Mouse (Mus musculus): ENCODE measurements around the gene Olfr1394. TPM values are rescaled to one million over a fixed set of nuclear protein-coding genes. Genes with fewer than 3 reads are reported as not detected.

The Olfr1394 gene
- not detected in 2 replicates for polyA plus RNA-seq (2015; fragmentation: Nextera tagmentation; extraction: Ambion mirVana)

GRCm38 (mm10) chr11:49154077-49154476 lies at the start of gene Olfr1394:
Olfr1394 (plus strand) TSS chr11:49154377.
- WGBS: 86% methylated on average over 1 of the region's 1 CpGs
- no peak within 1 kb of the TSS for H3K4me3 ChIP-seq (ENCODE audit: low read depth, low read length)
- H3K9ac ChIP-seq (replicated peaks; ENCODE audit: low read depth): no peak within 1 kb of the TSS
- no peaks in the 10 kb centered on the region for H3K27me3 ChIP-seq (replicated peaks; ENCODE audit: insufficient read depth, low read length)
- H3K27ac ChIP-seq (ENCODE audit: low read length): no peak within 1 kb of the TSS
- no peak within 1 kb of the TSS for H3K4me2 ChIP-seq (replicated peaks; ENCODE audit: low read depth, low read length)
- no peak for DNase-seq (ENCODE audit: low spot score)
- no peaks in the 10 kb centered on the region for H3K9me3 ChIP-seq (ENCODE audit: low read length)
- no peak for ATAC-seq
- TF ChIP-seq EP300 (IDR thresholded peaks at IDR 0.05) (no peak), CTCF (IDR thresholded peaks at IDR 0.05) (no peak)
- H3K36me3 ChIP-seq (ENCODE audit: insufficient read depth, low read length): no peaks in the 10 kb centered on the region
- H3K4me1 ChIP-seq (ENCODE audit: insufficient read depth, low read depth, low read length): no peaks in the 10 kb centered on the region

GRCm38 (mm10) chr11:49105752-49106151 lies 48.4 kb upstream of the Olfr1394 start:
- H3K27ac ChIP-seq (ENCODE audit: low read length): no peak overlapping the region
- no peak overlapping the region for H3K9ac ChIP-seq (replicated peaks; ENCODE audit: low read depth)
- no peaks in the 10 kb centered on the region for H3K9me3 ChIP-seq (ENCODE audit: low read length)
- H3K27me3 ChIP-seq (replicated peaks; ENCODE audit: insufficient read depth, low read length): no peaks in the 10 kb centered on the region
- no peak overlapping the region for H3K4me3 ChIP-seq (ENCODE audit: low read depth, low read length)
- no peaks in the 10 kb centered on the region for H3K4me1 ChIP-seq (ENCODE audit: insufficient read depth, low read depth, low read length)
- no peaks in the 10 kb centered on the region for H3K36me3 ChIP-seq (ENCODE audit: insufficient read depth, low read length)
- WGBS: 64% methylated on average over 1 of the region's 1 CpGs
- ATAC-seq: peak; percentile 16; the same call in 1 of the 2 replicates
- H3K4me2 ChIP-seq (replicated peaks; ENCODE audit: low read depth, low read length): no peak overlapping the region
- DNase-seq (ENCODE audit: low spot score): no peak
- TF ChIP-seq EP300 (IDR thresholded peaks at IDR 0.05) (no peak), CTCF (IDR thresholded peaks at IDR 0.05) (no peak)

- no peak overlapping the region for H3K4me2 ChIP-seq (replicated peaks; ENCODE audit: low read depth, low read length)
- no peak overlapping the region for H3K9ac ChIP-seq (replicated peaks; ENCODE audit: low read depth)
- H3K27ac ChIP-seq (ENCODE audit: low read length): no peak overlapping the region
- no peaks in the 10 kb centered on the region for H3K9me3 ChIP-seq (ENCODE audit: low read length)
- WGBS: 59% methylated on average over 10 of the region's 10 CpGs
- no peaks in the 10 kb centered on the region for H3K4me1 ChIP-seq (ENCODE audit: insufficient read depth, low read depth, low read length)
- no peak for TF ChIP-seq CTCF (IDR thresholded peaks at IDR 0.05)
- TF ChIP-seq EP300 (IDR thresholded peaks at IDR 0.05): no peak
- no peaks in the 10 kb centered on the region for H3K27me3 ChIP-seq (replicated peaks; ENCODE audit: insufficient read depth, low read length)
- ATAC-seq (no peak), DNase-seq (ENCODE audit: low spot score) (no peak)
- no peak overlapping the region for H3K4me3 ChIP-seq (ENCODE audit: low read depth, low read length)
- H3K36me3 ChIP-seq (ENCODE audit: insufficient read depth, low read length): no peaks in the 10 kb centered on the region
Observed at GRCm38 (mm10) chr11:49107650-49108537, 46.3 kb upstream of the Olfr1394 start.

- Histone ChIP-seq H3K4me2 (replicated peaks; ENCODE audit: low read depth, low read length) (no peak overlapping the region), H3K4me3 (ENCODE audit: low read depth, low read length) (no peak overlapping the region), H3K36me3 (ENCODE audit: insufficient read depth, low read length) (no peaks in the 10 kb centered on the region), H3K9ac (replicated peaks; ENCODE audit: low read depth) (no peak overlapping the region), H3K27ac (ENCODE audit: low read length) (no peak overlapping the region), H3K9me3 (ENCODE audit: low read length) (no peaks in the 10 kb centered on the region), H3K27me3 (replicated peaks; ENCODE audit: insufficient read depth, low read length) (no peaks in the 10 kb centered on the region), H3K4me1 (ENCODE audit: insufficient read depth, low read depth, low read length) (no peaks in the 10 kb centered on the region)
- peak; percentile 75 for TF ChIP-seq CTCF (IDR thresholded peaks at IDR 0.05)
- TF ChIP-seq EP300 (IDR thresholded peaks at IDR 0.05): no peak
- DNase-seq (ENCODE audit: low spot score) (peak; percentile 56), ATAC-seq (no peak)
- 18% methylated on average over 1 of the region's 1 CpGs for WGBS
Observed at GRCm38 (mm10) chr11:49108833-49109232, 45.3 kb upstream of the Olfr1394 start.

GRCm38 (mm10) chr11:49111000-49111399 lies 43.2 kb upstream of the Olfr1394 start:
- Histone ChIP-seq H3K4me3 (ENCODE audit: low read depth, low read length) (no peak overlapping the region), H3K4me1 (ENCODE audit: insufficient read depth, low read depth, low read length) (no peaks in the 10 kb centered on the region), H3K36me3 (ENCODE audit: insufficient read depth, low read length) (no peaks in the 10 kb centered on the region), H3K9me3 (ENCODE audit: low read length) (no peaks in the 10 kb centered on the region), H3K4me2 (replicated peaks; ENCODE audit: low read depth, low read length) (no peak overlapping the region), H3K27ac (ENCODE audit: low read length) (no peak overlapping the region), H3K27me3 (replicated peaks; ENCODE audit: insufficient read depth, low read length) (no peaks in the 10 kb centered on the region), H3K9ac (replicated peaks; ENCODE audit: low read depth) (no peak overlapping the region)
- TF ChIP-seq CTCF (IDR thresholded peaks at IDR 0.05) (no peak), EP300 (IDR thresholded peaks at IDR 0.05) (no peak)
- no peak for DNase-seq (ENCODE audit: low spot score)
- ATAC-seq: no peak
- WGBS: 52% methylated on average over 1 of the region's 1 CpGs

- no peak for ATAC-seq
- WGBS: 63% methylated on average over 6 of the region's 6 CpGs
- TF ChIP-seq EP300 (IDR thresholded peaks at IDR 0.05) (no peak), CTCF (IDR thresholded peaks at IDR 0.05) (no peak)
Observed at GRCm38 (mm10) chr11:49112624-49113219, 41.5 kb upstream of the Olfr1394 start.

More at GRCm38 (mm10) chr11:49112624-49113219, 41.5 kb upstream of the Olfr1394 start:
- H3K27me3 ChIP-seq (replicated peaks; ENCODE audit: insufficient read depth, low read length): no peaks in the 10 kb centered on the region
- H3K27ac ChIP-seq (ENCODE audit: low read length): no peak overlapping the region
- no peaks in the 10 kb centered on the region for H3K9me3 ChIP-seq (ENCODE audit: low read length)
- H3K4me1 ChIP-seq (ENCODE audit: insufficient read depth, low read depth, low read length): no peaks in the 10 kb centered on the region
- H3K4me2 ChIP-seq (replicated peaks; ENCODE audit: low read depth, low read length): no peak overlapping the region
- DNase-seq (ENCODE audit: low spot score): no peak
- H3K9ac ChIP-seq (replicated peaks; ENCODE audit: low read depth): no peak overlapping the region
- no peak overlapping the region for H3K4me3 ChIP-seq (ENCODE audit: low read depth, low read length)
- H3K36me3 ChIP-seq (ENCODE audit: insufficient read depth, low read length): no peaks in the 10 kb centered on the region
